Mouse (Mus musculus) lung, postnatal 0 days (tissue): ENCODE data around the gene Uba3. TPM values are rescaled to one million over a fixed set of nuclear protein-coding genes. Genes with fewer than 3 reads are reported as not detected.
A peak's percentile ranks its signal among the peaks of the same experiment; 100 is the strongest.

Experiments
- ATAC-seq: fragments of 200-750 bp; cut with Nextera tagmentation; 2 replicates; pipeline ENCODE4 v1.8.0; 2017; ENCODE audit warnings: moderate library complexity
- DNase-seq: peaks from one replicate; pipeline ENCODE4 v3.0.0-alpha.2; 2016; ENCODE audit warnings: low spot score
- H3K27ac ChIP-seq: fragments of 300-500 bp; sonication (generic); 2 replicates; pipeline ENCODE4 v1.5.1; 2014; ENCODE audit warnings: antibody characterized with exemption, mild to moderate bottlenecking, low read length, mixed read lengths
- H3K27me3 ChIP-seq: fragments of 300-500 bp; sonication (generic); replicated peaks from 2 replicates; pipeline ENCODE4 v1.6.1; 2014; ENCODE audit warnings: low read length, mixed read lengths; ENCODE audit not compliant: insufficient read depth
- H3K36me3 ChIP-seq: fragments of 300-500 bp; sonication (generic); 2 replicates; pipeline ENCODE4 v1.6.1; 2014; ENCODE audit warnings: low read length, mixed read lengths; ENCODE audit not compliant: insufficient read depth
- H3K4me1 ChIP-seq: fragments of 300-500 bp; sonication (generic); 2 replicates; pipeline ENCODE4 v1.6.1; 2014; ENCODE audit warnings: antibody characterized with exemption, low read depth, low read length, mixed read lengths; ENCODE audit not compliant: insufficient read depth
- H3K4me2 ChIP-seq: fragments of 300-500 bp; sonication (generic); replicated peaks from 2 replicates; pipeline ENCODE4 v1.6.1; 2014; ENCODE audit warnings: low read depth, mild to moderate bottlenecking, low read length, moderate library complexity, mixed read lengths
- H3K4me3 ChIP-seq: fragments of 300-500 bp; sonication (generic); 2 replicates; pipeline ENCODE4 v1.5.1; 2014; ENCODE audit warnings: low read depth, low read length
- H3K9ac ChIP-seq: fragments of 300-500 bp; sonication (generic); replicated peaks from 2 replicates; pipeline ENCODE4 v1.6.1; 2014; ENCODE audit warnings: low read depth, mild to moderate bottlenecking
- H3K9me3 ChIP-seq: fragments of 300-500 bp; sonication (generic); 2 replicates; pipeline ENCODE4 v1.6.1; 2016; ENCODE audit warnings: low read length, mixed read lengths
- CTCF ChIP-seq: IDR thresholded peaks from 2 replicates; pipeline ENCODE4 v1.5.1; 2016; ENCODE audit warnings: antibody characterized with exemption, mild to moderate bottlenecking
- EP300 ChIP-seq: IDR thresholded peaks from 2 replicates; pipeline ENCODE4 v1.6.1; 2016; ENCODE audit warnings: antibody characterized with exemption, mild to moderate bottlenecking, control low read depth
- WGBS: fragments of 180-500 bp; shearing (Covaris S2); extraction: QIAGEN DNeasy Blood & Tissue Kit; methylation state at CpG from one replicate; pipeline ENCODE4 v1.1.7; 2014; 5-methylcytosine and 5-hydroxymethylcytosine counted together
- polyA plus RNA-seq: library from polyadenylated mRNA; unstranded; fragments of >200 nt; fragmentation: Nextera tagmentation; extraction: Ambion mirVana; gene quantifications from 2 replicates; pipeline ENCODE4 v1.2.1, GENCODE M21; 2015

Gene Uba3
- polyA plus RNA-seq, 1 experiment from 2014 or later: 35.8 TPM

DNA sequence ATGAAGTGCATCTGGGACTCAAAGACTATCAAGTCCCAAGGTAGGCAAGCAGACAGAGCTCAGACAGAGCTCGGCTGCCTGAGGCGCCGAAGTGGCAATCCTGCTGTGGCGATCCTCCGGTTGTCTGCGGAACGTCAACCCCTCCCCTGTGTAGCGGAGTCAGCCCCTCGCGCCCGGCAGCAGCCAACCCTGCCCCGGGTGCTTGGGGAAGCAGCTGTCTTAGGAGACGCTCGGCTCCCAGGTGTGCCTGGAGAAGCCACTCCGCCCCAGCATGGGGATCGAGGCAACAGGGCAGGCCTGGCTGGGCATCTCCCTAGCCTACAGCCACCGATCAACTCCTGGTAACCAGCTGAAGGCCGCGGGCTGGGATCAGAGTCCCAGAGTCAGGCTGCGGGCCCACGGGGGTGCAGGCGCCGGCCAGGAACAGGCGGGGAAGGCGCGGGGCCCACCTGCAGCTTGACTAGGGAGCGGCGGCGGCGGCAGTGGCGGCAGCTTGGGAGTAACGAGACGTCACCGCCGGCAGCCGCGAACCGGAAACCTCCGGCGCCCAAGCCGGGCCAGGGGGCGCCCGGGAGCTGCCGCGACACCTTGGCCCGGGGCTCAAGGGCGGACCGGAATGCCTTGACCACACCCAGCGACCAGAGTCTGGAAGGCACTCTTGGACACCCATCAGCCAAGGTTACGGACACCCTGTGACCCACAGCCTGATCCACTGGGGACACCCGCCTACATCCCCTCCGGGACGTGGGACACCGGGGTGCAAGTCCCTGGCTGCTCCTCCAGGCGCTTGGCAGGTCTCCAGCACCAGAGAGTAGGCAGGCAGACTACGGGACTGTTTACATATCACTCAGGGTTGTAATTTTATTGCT is 56.8 kb downstream of the Uba3 start, which contains the start of gene Eogt:
Gene Eogt, minus strand, starts transcription at position 800 of the 869 bp plus-strand sequence.
- ATAC-seq (peak; percentile 84), DNase-seq (peak; percentile 90)
- peak within 1 kb of the TSS; percentile 89 for H3K9ac ChIP-seq
- no peaks in the 10 kb centered on the region for H3K27me3 ChIP-seq
- peak within 1 kb of the TSS; percentile 57 for H3K4me3 ChIP-seq
- H3K4me2 ChIP-seq: peak within 1 kb of the TSS; percentile 90
- H3K9me3 ChIP-seq: no peaks in the 10 kb centered on the region
- TF ChIP-seq EP300 (no peak), CTCF (peak; percentile 71)
- 0 out of 2 replicates have a peak, but pooled peaks cover 2% of the 10 kb centered on the region for H3K36me3 ChIP-seq
- WGBS: 2% methylated on average over 51 of the region's 56 CpGs
- peaks cover 11% of the 10 kb centered on the region; the same call in 1 of the 2 replicates for H3K4me1 ChIP-seq
- peak within 1 kb of the TSS; percentile 88 for H3K27ac ChIP-seq

DNA sequence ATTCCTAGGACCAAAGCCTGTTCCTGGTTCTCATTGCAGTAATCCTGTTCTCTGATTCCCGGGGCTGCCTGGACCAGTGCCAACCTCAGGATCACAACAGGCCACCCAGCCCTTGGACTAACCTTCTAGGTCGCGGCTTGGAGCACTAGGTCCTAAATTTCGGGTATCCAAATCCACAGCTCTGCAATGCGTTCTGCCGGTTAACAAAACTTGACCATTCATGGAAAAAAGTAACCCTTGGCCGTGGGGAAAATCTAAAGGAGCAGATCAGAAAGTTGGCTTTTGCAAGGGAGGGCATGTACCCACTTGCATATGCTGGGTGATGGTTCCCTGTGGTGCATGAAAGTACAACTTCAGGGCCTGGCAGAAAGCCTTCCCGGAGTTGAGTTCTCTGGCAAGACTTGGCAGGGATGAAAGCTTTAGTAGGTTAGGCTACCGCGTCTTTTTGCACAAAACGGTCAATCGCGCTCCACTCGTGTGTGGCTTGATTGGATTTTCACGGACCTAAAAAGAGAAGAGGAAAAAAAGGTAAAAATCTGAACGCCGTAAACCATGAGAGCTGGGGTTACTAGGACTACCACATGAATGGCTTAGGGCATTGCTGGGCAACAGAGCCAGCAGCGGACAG is 57.6 kb downstream of the Uba3 start:
- no peak for TF ChIP-seq CTCF
- TF ChIP-seq EP300: no peak
- peak overlapping the region; percentile 88 for H3K27ac ChIP-seq
- WGBS: 10% methylated on average over 18 of the region's 18 CpGs
- H3K36me3 ChIP-seq: no peaks in the 10 kb centered on the region
- H3K4me3 ChIP-seq: peak overlapping the region; percentile 57
- H3K27me3 ChIP-seq: no peaks in the 10 kb centered on the region
- DNase-seq (peak; percentile 53), ATAC-seq (no peak)
- peak overlapping the region; percentile 89 for H3K9ac ChIP-seq
- H3K9me3 ChIP-seq: no peaks in the 10 kb centered on the region
- H3K4me1 ChIP-seq: peaks cover 11% of the 10 kb centered on the region; the same call in 1 of the 2 replicates
- peak overlapping the region; percentile 90 for H3K4me2 ChIP-seq

DNA sequence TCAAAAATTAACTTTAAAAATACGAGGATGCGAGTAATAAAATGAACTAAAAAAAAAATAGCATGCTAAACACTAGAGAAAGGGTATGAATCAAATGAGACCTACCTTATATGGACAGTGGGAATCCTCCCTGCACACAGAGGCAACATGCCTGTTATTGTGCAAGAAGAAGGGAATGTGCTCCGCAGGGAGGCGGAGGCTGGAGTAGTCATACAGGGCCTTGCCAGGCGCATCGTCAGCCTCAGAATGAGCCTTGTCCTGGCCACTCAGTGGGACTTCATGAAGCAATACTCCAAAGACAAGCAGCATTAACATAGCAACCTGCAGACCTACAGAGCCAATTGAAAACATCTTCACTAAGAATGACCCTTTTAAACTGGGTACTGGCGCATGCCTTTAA is 60.3 kb downstream of the Uba3 start:
- Histone ChIP-seq H3K4me1 (peaks cover 15% of the 10 kb centered on the region; the same call in 1 of the 2 replicates), H3K4me3 (no peak overlapping the region), H3K9ac (no peak overlapping the region), H3K27ac (peak overlapping the region; percentile 61), H3K27me3 (no peaks in the 10 kb centered on the region), H3K4me2 (no peak overlapping the region), H3K9me3 (no peaks in the 10 kb centered on the region), H3K36me3 (peaks cover 10% of the 10 kb centered on the region; the same call in 1 of the 2 replicates)
- peak; percentile 91 for DNase-seq
- WGBS: 43% methylated on average over 7 of the region's 7 CpGs
- ATAC-seq: peak; percentile 56
- no peak for TF ChIP-seq CTCF
- TF ChIP-seq EP300: no peak

DNA sequence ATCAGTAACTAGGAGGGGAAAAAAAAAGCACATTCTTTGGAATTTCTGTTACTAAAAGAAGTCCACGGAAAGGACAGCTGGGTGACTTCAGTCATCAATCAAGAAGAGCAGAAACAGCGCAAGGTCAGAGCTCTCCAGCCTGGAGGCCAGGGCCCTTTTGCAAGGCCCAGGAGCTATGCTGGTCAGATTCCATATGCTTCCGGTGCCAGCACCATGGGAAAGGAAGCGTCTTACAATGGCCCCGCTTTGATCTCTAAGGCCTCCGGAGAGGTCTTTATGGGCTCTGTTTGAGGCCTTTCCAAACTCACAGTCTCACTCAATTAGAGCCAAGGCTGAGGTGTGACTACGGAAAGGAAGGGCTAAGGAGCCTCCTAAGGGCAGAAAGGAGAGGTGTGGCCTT is 61.1 kb downstream of the Uba3 start:
- ATAC-seq: peak; percentile 46

DNA sequence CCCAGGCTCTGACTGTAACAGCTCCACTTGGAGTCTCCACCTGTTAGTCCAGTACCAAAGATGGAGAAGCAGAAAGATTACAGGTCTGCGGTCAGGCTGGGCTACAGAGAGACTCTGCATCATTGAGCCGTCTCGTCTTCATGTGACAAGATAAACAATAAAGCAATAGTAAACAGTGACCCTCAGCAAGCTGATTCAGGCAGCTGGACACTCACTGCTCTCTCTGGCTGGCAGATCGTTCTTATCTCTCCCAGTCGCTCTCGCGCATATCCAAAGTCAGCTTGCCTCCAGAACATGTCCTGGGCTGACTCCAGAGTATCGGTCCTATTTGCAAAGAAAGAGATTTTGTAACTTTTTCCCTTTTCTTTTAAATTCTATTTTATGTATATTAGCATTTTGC is 62.8 kb downstream of the Uba3 start:
- Histone ChIP-seq H3K9ac (no peak overlapping the region), H3K4me1 (peaks cover 11% of the 10 kb centered on the region; the same call in 1 of the 2 replicates), H3K4me3 (no peak overlapping the region), H3K27ac (no peak overlapping the region), H3K9me3 (no peaks in the 10 kb centered on the region), H3K36me3 (peaks cover 20% of the 10 kb centered on the region), H3K4me2 (no peak overlapping the region), H3K27me3 (no peaks in the 10 kb centered on the region)
- TF ChIP-seq CTCF: no peak
- TF ChIP-seq EP300: 0 out of 2 replicates have a peak, but pooled peaks have one; percentile 11
- peak; percentile 33 for DNase-seq
- 41% methylated on average over 8 of the region's 8 CpGs for WGBS
- ATAC-seq: no peak

More for the DNA sequence above, 61.1 kb downstream of the Uba3 start:
- Histone ChIP-seq H3K36me3 (peaks cover 18% of the 10 kb centered on the region), H3K27me3 (no peaks in the 10 kb centered on the region), H3K9ac (no peak overlapping the region), H3K4me2 (no peak overlapping the region), H3K27ac (peak overlapping the region; percentile 61), H3K9me3 (no peaks in the 10 kb centered on the region), H3K4me3 (no peak overlapping the region), H3K4me1 (peaks cover 11% of the 10 kb centered on the region; the same call in 1 of the 2 replicates)
- peak; percentile 74 for DNase-seq
- TF ChIP-seq EP300 (peak; percentile 59), CTCF (no peak)
- WGBS: 23% methylated on average over 7 of the region's 7 CpGs

DNA sequence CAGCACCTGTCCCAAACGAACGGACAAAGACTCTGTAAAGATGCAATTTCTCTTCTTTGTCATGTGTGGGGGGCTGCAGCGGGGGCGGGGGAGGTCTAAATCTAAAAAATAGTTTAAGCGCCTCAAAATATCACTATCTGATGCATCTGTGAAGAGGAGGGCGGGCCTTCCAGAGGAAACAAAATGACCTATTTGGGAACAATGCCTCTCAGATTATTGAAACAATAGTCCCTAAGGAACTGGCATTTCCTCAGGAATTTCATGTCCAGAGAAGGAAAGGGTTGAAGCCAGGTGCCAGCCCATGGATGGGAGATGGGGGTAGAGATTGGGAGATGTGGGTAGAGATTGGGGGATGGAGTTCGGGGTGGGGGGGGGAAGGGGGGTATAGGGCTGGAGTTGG is 63.6 kb downstream of the Uba3 start:
- DNase-seq (peak; percentile 32), ATAC-seq (no peak)
- Histone ChIP-seq H3K9ac (no peak overlapping the region), H3K36me3 (peaks cover 20% of the 10 kb centered on the region), H3K27me3 (no peaks in the 10 kb centered on the region), H3K27ac (no peak overlapping the region), H3K4me2 (no peak overlapping the region; the same call in 1 of the 2 replicates), H3K9me3 (no peaks in the 10 kb centered on the region), H3K4me1 (peaks cover 4% of the 10 kb centered on the region; the same call in 1 of the 2 replicates), H3K4me3 (no peak overlapping the region)
- 66% methylated on average over 7 of the region's 7 CpGs for WGBS
- TF ChIP-seq CTCF: no peak
- TF ChIP-seq EP300: no peak

Other genes with a start within 250 kb of the Uba3 start
- 2.4 and 2.9 TPM in 2 replicates for gene Fam19a4, start 145.2 kb downstream of the Uba3 start, polyA plus RNA-seq
- 15.3 and 15.5 TPM in 2 replicates for gene Eogt, start 56.5 kb downstream of the Uba3 start, polyA plus RNA-seq
- gene Tmf1, start 26.5 kb downstream of the Uba3 start, polyA plus RNA-seq: 51.0 and 53.9 TPM in 2 replicates
- gene Arl6ip5, start 5.0 kb upstream of the Uba3 start, polyA plus RNA-seq: 90.3 and 91.9 TPM in 2 replicates
- 0.24 and 0.31 TPM in 2 replicates for gene Lmod3, start 47.1 kb upstream of the Uba3 start, polyA plus RNA-seq